Mouse (Mus musculus): ENCODE measurements around the gene Antxr2. TPM values are rescaled to one million over a fixed set of nuclear protein-coding genes. Genes with fewer than 3 reads are reported as not detected.

Gene Antxr2
- total RNA-seq (2021): 10 to 100 TPM in 1 of 2 experiments, 1 to 10 TPM in 1; 8.1 to 12.1 TPM
- long read RNA-seq, experiment 1, full-length matches to known transcripts: 24 of 28 reads
- long read RNA-seq, experiment 1, partial matches to known transcripts: 0 of 28 reads
- long read RNA-seq, experiment 1, other reads (novel, unspliced or antisense): 4 of 28 reads
- long read RNA-seq, experiment 2, full-length matches to known transcripts: 13 of 15 reads
- long read RNA-seq, experiment 2, partial matches to known transcripts: 1 of 15 reads
- long read RNA-seq, experiment 2, other reads (novel, unspliced or antisense): 1 of 15 reads

DNA sequence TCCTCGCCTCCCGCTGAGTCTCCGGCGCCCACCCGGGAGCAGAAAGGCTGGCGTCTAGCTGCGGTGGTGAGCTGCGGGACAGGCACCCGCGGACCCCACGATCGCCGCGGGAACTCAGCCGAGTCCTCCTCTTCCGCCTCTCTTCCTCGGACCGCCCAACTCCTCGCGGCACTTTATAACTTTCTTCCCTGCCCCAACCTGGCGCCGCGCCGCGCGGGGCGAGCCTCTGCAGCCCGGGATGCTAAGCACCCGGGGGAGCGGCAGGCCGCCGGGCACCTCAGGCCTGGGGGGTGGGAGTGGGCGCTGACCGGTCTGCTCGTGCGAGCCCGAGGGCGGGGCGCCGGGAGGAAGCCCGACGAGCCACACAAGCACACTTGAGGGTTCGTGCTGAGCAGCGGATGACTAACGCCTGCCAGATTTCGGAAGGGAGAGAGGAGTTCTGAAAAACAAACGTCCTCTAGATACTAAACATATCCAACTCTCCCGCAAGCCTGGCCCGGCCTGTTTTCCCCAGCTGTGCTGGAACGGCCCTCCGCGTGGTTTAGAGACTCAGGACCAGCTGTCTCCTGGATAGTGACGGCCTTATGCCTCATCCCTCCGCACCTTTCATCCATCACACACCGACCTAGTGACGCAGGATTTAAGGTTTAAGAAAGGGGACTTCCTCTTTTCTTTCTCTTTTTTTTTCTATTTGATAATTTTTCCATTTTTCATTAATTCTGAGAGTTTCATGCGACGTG is at the start of gene Antxr2:
Antxr2 (minus strand) TSS at position 142 of the 740 bp plus-strand sequence.
- TF ChIP-seq CTCF (IDR thresholded peaks at IDR 0.05): no peak
- intact Hi-C loops (cut with DNase I): no loop called here
- DNase-seq: peak; percentile 88

DNA sequence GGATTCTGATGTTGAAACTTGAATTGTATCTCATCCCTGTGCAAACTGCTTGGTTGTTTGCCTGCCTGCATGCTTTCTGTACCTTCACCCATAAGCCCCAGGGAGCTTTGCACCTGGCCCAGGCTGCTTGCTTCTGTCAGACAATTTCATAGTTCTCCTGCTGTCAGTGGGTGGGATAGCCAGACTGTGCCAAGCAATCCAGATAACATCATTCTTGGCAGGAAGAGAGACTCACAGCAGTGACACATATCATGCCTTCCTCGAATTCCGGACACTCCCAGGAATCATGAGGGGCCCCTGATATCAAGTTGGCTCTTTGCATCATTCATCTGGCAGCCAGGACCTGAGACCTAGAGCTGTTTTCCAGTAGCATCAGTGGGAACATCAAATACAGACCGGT is 45.8 kb upstream of the Antxr2 start:
- intact Hi-C loops (cut with DNase I): no loop called here
- peak; percentile 16 for DNase-seq
- H3K27ac ChIP-seq: no peak overlapping the region
- no peak overlapping the region for H3K4me3 ChIP-seq
- no peak for TF ChIP-seq CTCF (IDR thresholded peaks at IDR 0.05)

More for the DNA sequence above, at the start of gene Antxr2:
- Histone ChIP-seq H3K27ac (peak within 1 kb of the TSS; percentile 92), H3K4me3 (peak within 1 kb of the TSS; percentile 82)

DNA sequence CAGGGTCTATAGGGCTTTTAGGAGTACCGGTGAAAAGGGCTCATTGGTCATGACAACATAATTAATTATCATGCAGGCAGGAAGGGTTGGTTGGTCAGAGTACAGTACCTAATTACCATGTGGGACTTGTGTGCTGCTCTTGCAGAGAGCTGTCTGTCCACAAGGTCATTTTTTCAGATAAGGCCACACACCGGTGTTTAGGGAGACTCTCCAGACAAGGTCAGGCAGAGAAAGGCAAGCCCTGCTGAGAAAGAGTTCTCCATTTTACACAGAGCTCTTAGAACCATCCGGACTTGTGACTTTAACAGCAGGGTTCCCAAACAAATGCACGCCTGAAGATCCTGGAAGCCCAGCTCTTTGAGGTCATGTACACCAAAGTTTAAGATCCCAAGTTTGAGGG is 38.3 kb upstream of the Antxr2 start:
- TF ChIP-seq CTCF (IDR thresholded peaks at IDR 0.05): no peak
- no peak for DNase-seq
- no peak overlapping the region for H3K4me3 ChIP-seq
- intact Hi-C loops (cut with DNase I): no loop called here
- no peak overlapping the region for H3K27ac ChIP-seq

DNA sequence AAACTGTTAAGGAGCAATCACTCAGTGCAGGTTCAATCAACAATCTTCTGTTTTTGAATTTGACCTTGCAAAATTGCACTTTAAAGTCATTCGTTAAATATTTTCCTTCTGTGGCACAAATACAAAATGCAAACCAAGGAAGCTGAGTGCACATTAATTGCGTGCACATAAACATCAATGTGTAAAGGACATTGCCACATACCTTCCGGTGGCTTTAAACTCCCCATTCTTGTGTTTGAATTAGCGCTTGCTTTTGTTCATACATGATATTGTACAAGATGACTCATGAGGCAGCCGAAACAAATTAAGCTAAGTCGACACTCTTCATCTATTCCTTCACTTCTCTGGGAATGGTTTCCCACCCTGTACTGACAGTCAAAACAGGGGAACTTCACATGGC is 24.4 kb upstream of the Antxr2 start:
- Histone ChIP-seq H3K4me3 (no peak overlapping the region), H3K27ac (no peak overlapping the region)
- intact Hi-C loops (cut with DNase I): no loop called here
- TF ChIP-seq CTCF (IDR thresholded peaks at IDR 0.05): no peak
- no peak for DNase-seq

DNA sequence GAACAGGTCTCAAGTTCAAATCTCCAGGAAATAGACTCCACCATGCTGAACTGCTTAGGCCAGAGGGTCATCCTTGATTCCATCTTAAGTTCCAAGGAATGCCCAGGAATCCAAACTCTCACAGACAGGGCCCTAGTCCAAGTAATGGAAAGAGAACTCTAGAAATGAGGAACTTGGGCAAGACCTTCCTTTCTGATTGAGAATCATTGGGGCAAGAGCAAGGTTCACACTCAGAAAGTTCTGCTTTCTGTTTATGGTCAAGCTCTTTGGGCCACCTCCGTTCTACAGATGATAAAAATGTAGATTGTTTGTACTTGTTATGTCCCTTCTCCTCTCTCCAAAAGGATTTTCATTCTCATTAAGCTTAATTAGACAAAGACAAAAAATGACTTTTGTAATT is 24.0 kb upstream of the Antxr2 start:
- DNase-seq: no peak
- no peak overlapping the region for H3K4me3 ChIP-seq
- TF ChIP-seq CTCF (IDR thresholded peaks at IDR 0.05): no peak
- intact Hi-C loops (cut with DNase I): no loop called here
- no peak overlapping the region for H3K27ac ChIP-seq

DNA sequence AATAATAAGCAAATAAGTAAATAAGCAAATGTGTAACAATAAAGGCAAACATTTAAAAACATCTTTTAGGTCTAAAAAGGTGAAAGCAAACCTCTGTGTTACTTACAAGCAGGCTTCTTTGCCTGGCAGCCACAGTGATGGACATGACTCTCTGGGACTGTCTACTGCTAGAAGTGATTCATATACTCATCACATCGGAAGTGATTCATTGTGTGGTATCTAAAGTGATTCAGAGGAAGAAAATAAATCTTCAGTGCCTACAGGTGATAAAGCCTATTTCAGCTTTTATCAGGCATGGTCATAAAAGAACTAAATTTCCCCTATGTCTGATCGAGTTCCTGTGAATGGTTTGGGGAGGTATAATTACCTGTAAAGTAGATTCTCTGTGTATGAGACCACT is 4.1 kb upstream of the Antxr2 start:
- no peak overlapping the region for H3K4me3 ChIP-seq
- intact Hi-C loops (cut with DNase I): no loop called here
- no peak for TF ChIP-seq CTCF (IDR thresholded peaks at IDR 0.05)
- no peak for DNase-seq
- no peak overlapping the region for H3K27ac ChIP-seq

DNA sequence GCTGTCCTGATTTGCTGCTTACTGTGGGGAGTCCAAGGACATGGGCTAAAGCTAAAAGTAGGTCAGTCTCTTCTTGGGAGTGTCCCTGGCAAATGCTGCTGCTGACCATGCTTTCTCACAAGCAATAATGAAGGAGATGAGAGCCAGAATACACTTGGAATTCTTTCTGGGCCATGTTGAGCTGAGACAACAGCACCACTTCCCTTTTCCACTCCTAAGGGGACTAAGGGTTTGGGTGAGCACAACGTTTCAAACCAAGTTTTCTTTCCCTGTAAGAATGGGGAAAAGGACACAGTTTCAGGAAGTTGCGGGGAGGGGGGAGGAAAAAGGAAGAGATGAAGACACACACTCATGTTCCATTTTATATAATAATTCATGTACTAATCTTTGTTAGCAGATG is 3.4 kb upstream of the Antxr2 start:
- intact Hi-C loops (cut with DNase I): no loop called here
- peak; percentile 34 for DNase-seq
- TF ChIP-seq CTCF (IDR thresholded peaks at IDR 0.05): no peak
- no peak overlapping the region for H3K4me3 ChIP-seq
- H3K27ac ChIP-seq: peak overlapping the region; percentile 24; the same call in 1 of the 2 replicates

DNA sequence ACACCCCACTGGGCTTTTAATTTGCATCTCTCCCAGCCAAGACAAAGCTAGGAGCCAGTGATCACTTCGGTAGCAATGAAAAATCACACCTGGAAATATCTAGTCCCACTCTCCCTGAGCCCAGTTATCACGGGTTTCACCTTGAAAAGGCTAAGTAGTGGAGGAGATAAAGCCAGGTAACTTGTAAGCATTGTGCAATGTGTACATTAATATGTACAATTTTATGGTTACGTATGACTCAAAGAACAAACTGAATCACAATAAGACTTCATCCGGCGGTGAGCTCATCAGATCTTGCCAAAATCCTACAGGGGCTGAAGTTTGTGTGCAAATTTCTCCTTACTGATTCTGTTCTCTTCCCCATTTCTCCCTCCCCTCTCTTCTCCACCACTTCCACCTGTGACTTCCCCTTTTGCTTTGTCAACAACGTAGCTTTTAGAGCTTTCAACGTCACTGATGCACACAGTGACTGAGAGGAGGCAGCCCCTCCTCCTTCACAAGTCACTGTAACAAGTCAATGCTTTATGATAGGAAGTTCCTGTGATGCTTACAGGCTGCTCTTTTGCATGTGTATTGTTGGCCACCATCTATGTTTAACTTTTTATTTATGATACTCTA is 2.1 kb upstream of the Antxr2 start:
- intact Hi-C loops (cut with DNase I): no loop called here
- DNase-seq: no peak
- H3K27ac ChIP-seq: no peak overlapping the region
- TF ChIP-seq CTCF (IDR thresholded peaks at IDR 0.05): no peak
- H3K4me3 ChIP-seq: no peak overlapping the region

DNA sequence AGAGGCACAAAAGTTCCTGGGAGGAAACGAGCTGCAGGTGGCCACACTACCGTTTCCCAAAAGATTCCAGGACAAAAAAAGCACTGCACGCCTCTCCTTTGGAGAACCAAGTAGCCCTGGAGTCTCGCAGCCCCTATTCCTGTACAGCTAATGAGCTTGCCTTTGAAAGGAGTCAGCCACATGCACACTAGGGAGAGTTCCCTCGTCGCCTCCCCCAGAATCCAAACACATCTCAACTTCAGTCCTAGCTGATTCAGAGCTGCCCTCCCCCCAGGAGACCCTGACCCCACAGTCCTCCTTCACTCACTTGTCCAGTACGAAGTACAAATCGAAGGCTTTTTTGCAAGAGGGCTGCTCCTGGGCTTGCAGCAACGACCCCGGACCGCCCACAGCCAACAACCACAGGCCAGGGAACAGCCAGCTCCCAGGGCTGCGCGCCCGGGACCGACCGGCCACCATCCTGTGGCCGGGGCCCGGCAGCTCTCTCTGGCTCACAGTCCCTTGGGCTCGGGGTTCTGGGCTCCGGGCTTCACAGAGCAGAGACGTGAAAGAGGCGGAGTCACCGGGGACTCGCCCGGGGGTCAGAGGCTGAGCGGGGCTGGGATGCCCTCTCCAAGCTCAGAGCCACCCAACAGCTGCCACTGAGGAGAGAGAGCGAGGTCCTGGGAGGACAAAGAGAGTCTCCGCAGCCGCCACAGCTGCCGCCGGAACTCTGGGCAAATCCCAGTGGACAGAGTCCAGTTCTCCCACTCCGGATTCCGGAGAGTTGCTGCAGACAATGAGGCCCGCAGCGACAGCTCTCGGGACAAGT is 547 bp downstream of the Antxr2 start:
- DNase-seq: peak; percentile 70
- no peak for TF ChIP-seq CTCF (IDR thresholded peaks at IDR 0.05)
- intact Hi-C loops (cut with DNase I): no loop called here
- Histone ChIP-seq H3K4me3 (peak overlapping the region; percentile 82), H3K27ac (peak overlapping the region; percentile 92)

DNA sequence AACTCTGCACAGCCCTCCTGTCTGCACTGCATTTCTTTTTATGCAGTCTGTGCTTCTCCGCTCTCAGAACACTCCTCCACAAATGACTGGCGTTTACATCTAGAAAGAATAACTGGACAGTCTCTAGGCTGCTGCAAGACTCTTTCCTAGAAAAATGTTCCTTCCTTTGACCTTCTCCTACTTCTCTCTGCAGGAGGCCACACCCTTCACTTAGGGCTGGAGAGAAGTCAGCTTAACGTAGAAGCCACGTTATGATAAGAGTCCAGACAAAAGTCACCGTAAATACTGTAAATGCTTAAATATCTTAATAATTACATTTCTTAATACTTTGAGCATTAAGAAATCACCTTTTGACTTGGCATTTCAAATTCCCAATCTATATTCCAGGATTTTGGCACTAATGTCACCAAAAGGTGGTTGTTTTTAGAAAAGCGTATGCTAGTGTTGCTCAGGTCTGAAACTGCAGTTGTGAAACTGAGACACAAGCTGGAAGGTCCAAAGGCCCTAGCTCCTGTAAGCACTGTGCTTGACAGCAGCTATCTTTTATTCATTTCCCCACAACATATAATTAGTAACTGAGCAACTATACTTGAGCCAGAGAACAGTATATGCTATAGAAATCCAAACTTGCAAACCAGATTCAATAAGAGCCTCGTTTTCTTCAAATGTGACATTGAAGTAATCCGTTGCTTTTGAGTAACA is 3.0 kb downstream of the Antxr2 start:
- Histone ChIP-seq H3K27ac (peak overlapping the region; percentile 92), H3K4me3 (peak overlapping the region; percentile 82)
- no peak for DNase-seq
- TF ChIP-seq CTCF (IDR thresholded peaks at IDR 0.05): no peak
- intact Hi-C loops (cut with DNase I): no loop called here

DNA sequence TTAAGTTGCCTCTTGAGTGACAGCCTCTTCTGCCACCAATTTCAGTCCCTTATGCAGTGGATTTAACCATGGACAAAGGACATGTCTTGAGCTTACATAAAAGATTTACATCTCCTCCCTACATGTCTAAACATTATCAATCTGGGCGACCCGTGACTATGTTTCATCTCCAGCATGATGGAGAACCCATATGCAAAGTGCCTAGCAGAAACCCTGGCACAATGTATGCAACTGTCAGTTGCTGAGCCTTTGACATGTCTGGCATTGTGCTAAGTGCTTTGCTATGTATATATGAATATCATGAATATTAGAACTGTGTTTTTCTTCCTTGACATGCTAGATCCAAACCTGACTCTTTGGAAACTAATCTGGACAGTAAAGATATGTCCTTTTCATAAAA is 4.9 kb downstream of the Antxr2 start:
- Histone ChIP-seq H3K4me3 (no peak overlapping the region), H3K27ac (no peak overlapping the region)
- DNase-seq: no peak
- intact Hi-C loops (cut with DNase I): no loop called here
- TF ChIP-seq CTCF (IDR thresholded peaks at IDR 0.05): no peak

DNA sequence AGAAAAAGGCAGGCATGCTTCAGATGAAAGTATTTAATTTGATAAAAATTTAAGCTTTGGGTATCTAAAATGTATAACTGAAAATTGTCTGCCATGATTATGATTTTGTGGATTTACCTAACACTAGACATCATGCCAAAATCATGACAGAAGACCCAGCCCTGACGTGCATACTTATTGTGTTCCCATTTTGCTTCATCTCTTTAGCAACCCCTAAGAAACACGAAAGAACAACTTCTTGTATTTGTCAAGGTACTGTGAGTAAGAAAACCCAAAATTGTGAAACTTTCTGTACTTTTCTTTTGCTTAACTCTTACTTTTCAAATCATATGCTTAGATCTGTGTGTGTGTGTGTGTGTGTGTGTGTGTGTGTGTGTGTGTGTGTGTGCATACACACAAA is 6.3 kb downstream of the Antxr2 start:
- intact Hi-C loops (cut with DNase I): no loop called here
- Histone ChIP-seq H3K4me3 (no peak overlapping the region), H3K27ac (no peak overlapping the region)
- TF ChIP-seq CTCF (IDR thresholded peaks at IDR 0.05): no peak
- DNase-seq: no peak

Measured in gastrocnemius, adult 2 months (tissue).